Mouse (Mus musculus) layer of hippocampus, postnatal 10 days (tissue): Measurements from ENCODE around the gene Dennd6b. TPM values are rescaled to one million over a fixed set of nuclear protein-coding genes. Genes with fewer than 3 reads are reported as not detected.

Experiments
- DNase-seq, 2 experiments: peaks; one replicate each; pipeline ENCODE4 v3.0.0; 2021; ENCODE audit warnings: low spot score in 2 of 2
- long read RNA-seq: library from polyadenylated mRNA; stranded (forward); transcript quantifications from one replicate; pipeline ENCODE4 v2.0.0, GENCODE M21; 2023
- total RNA-seq, 2 experiments: library from RNA; stranded (reverse); gene quantifications; 2 replicates each; pipeline ENCODE4 v1.2.3; 2021

Gene Dennd6b
- 10 to 100 TPM; 33.1 to 37.5 TPM for total RNA-seq
- long read RNA-seq, full-length matches to known transcripts: 10 of 49 reads
- long read RNA-seq, partial matches to known transcripts: 2 of 49 reads
- long read RNA-seq, other reads (novel, unspliced or antisense): 37 of 49 reads

GRCm38 (mm10) chr15:89196313-89196706, at the start of gene Dennd6b:
TSS of gene Dennd6b (minus strand) at chr15:89196496.
- peak; percentile 96 to 98 for DNase-seq

GRCm38 (mm10) chr15:89241025-89241424, 44.7 kb upstream of the Dennd6b start:
- DNase-seq: no peak

- no peak for DNase-seq
Observed at GRCm38 (mm10) chr15:89239751-89240392, 43.6 kb upstream of the Dennd6b start.

GRCm38 (mm10) chr15:89234052-89234451, 37.8 kb upstream of the Dennd6b start:
- DNase-seq: no peak

GRCm38 (mm10) chr15:89233586-89233985, 37.3 kb upstream of the Dennd6b start:
- DNase-seq: no peak

GRCm38 (mm10) chr15:89215611-89216233, 19.4 kb upstream of the Dennd6b start:
- DNase-seq: no peak

- no peak for DNase-seq
Observed at GRCm38 (mm10) chr15:89214953-89215352, 18.7 kb upstream of the Dennd6b start.

- no peak for DNase-seq
Observed at GRCm38 (mm10) chr15:89213517-89213916, 17.2 kb upstream of the Dennd6b start.

GRCm38 (mm10) chr15:89212495-89212894, 16.2 kb upstream of the Dennd6b start:
- no peak for DNase-seq

GRCm38 (mm10) chr15:89211716-89212461, 15.6 kb upstream of the Dennd6b start:
- peak in 1 of 2 experiments; percentile 33 for DNase-seq

GRCm38 (mm10) chr15:89210915-89211715, 14.8 kb upstream of the Dennd6b start, which contains the start of gene Ppp6r2:
TSS of gene Ppp6r2 (plus strand) at chr15:89211553.
- DNase-seq: peak; percentile 81 to 86

- DNase-seq: peak; percentile 93
Observed at GRCm38 (mm10) chr15:89209886-89210761, 13.8 kb upstream of the Dennd6b start.

- DNase-seq: no peak
Observed at GRCm38 (mm10) chr15:89207457-89207856, 11.2 kb upstream of the Dennd6b start.

GRCm38 (mm10) chr15:89197056-89197455, 760 bp upstream of the Dennd6b start:
- no peak for DNase-seq

GRCm38 (mm10) chr15:89195690-89196312, 495 bp downstream of the Dennd6b start:
- peak; percentile 87 to 94 for DNase-seq

- peak in 1 of 2 experiments; percentile 40 for DNase-seq
Observed at GRCm38 (mm10) chr15:89195261-89195681, 1.0 kb downstream of the Dennd6b start.

- DNase-seq: no peak
Observed at GRCm38 (mm10) chr15:89184937-89185227, 11.4 kb downstream of the Dennd6b start.

GRCm38 (mm10) chr15:89184141-89184936, 12.0 kb downstream of the Dennd6b start:
- peak in 1 of 2 experiments; percentile 17 for DNase-seq

- DNase-seq: no peak
Observed at GRCm38 (mm10) chr15:89182842-89183241, 13.5 kb downstream of the Dennd6b start.
